Mouse (Mus musculus) ES-CJ7 (cell line): ENCODE measurements around the gene Ttn.

ENCODE experiments used
- DNase-seq: peaks from one replicate; pipeline ENCODE4 v3.0.0; 2011; ENCODE audit warnings: low read depth, low spot score

Ttn gene

DNA sequence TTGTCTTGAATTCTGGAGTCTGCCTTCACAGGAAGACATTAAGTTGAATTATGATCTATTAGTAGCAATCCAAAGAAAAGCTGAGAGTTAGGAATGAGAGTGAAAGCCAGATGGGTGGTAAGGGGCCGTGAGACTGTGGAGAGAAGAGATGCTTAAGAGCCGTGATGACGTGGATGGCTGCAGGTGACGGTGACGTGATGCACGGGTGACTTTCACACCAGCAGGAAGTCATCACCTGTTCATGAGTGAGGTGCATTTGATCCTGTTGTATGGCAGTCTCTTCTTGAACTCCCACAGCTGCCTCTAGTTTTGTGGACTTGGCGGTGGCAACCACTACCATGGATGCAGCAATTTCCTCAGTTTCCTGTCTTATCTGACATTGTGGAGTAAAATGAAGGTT lies 16.8 kb downstream of the Ttn start:
- no peak for DNase-seq

DNA sequence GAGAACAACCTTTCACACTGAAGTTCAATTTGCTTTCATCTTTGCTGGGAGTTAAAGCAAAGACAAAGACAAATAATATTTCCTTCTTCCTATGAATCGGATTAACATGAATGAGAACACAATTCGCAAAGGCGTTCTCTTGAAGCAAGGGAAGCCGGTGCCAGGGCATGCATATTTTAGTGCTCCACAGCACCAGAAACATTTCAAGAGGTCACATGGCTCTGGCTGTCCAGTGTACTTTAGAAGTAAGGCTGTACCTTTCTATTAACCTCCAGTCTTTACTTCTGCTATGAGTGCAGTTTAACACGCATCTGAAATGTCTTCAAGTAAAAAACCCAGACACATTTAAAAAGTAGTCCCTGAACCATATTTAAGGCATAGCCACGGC lies 20.3 kb downstream of the Ttn start:
- no peak for DNase-seq

DNA sequence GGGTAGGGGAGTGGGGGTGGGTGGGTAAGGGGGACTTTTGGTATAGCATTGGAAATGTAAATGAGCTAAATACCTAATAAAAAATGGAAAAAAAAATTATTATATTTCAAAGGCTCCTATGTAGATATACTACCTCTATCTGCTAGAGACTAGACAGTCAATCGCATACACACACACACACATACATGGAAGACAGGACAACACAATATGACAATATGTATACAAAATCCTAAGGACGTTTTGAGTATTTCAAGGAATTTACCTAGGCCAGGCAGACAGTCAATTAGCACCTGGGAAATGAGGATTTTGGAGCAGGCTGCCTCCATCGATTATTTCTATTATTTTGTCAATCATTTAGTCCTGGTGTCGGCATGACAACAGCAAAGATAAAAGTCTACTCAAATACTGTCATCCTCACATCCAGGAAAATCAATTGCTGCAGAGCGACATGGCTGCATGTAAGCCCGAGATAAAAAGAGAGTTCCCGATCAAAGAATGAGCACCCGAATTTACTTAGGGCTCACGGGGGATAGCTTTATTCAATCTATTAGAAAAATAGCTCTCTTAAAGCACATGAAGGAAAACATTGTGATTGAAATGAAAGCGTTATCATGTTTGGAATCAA lies 20.8 kb downstream of the Ttn start:
- no peak for DNase-seq

DNA sequence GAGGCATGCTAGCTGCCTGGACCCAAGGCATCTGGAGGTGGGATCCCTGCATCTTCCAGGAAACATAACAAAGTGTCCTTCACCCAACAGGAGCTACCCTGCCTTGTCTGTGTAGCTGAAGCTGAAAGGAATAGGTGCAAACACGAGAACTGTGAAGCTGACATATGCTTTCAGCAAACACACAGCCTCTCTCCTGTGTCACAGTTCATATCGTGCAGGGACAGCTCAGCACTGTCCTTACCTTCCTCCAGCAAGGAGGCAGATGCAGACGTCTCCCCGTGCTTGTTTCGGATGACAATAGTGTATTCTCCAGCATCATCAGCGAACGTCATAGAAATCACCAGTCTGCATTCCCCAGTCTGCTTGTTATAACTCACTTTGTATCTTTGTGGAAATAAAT lies 32.6 kb downstream of the Ttn start:
- DNase-seq: no peak

DNA sequence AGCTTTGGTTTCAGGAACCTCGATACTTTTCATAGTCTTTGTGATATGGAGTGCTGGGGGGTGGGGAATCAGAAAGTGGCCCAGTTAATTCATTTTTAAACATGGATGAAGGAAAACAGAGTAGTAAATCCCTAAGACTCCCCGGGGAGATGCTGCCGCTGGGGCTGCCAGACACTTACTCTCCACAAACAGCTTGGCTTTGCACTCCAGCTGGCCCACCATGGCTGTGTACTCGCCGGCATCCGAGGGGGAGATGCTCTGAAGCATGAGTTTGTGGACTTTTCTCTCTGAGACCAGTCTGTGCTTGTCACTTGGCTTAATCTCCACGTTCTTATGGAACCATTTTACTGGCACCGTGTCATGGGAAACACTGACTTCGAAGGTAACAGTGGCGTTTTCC lies 43.8 kb downstream of the Ttn start:
- DNase-seq: no peak

DNA sequence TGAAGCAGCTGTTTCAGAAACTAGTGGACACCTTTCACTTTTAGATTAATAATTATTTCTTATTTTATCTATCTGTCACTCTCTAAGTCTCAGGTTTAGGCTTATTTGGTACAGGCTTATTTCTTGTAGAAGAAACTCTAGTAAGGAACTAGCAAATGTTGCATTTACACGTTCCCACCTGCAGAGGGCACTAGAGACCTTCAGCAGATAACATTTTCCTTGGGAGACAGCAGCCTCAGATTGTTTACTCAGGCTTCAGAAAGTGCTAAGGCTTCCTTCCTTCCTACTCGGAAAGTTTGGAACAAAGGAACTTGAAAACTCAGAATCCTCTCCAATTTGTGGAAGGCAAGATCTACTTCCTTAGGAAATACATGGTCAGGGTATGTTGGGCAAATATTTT lies 52.6 kb downstream of the Ttn start:
- peak; percentile 76 for DNase-seq

DNA sequence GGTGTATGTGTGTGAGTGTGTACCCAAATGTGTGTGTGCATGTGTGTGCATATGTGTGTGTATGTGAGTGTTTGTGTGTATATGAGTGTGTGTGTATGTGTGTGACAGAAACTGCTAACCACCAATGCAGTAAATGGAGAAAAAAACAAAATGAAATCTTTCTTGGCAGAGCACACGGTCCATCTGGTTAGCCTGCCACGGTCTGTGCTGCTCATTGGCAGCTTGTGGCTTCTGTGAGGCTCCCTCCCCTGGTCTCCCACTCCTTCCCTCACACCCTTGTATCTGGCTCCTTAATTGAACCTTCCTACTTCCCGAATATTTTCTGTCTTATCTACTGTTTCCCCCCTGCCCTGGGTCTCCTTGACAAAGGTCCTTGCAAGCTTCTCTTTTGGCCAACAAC lies 53.5 kb downstream of the Ttn start:
- no peak for DNase-seq

DNA sequence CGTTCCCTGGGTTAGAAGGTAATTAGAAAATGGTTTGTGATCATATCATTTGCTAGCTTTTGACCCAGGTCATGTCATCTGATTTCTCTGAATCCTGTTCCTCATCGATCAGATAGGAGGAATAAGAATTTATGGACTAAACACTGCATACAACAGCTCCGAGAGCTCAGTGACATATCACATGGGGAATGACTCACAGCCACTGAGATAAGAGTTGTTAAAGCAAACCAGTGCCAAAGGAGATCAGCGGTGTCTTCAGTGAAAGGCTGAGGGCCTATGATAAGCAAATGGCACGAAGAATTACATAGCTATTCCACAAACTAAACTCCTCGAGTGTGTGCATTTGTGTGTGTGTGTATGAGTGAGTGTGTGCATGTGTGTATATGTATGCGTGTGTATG lies 54.0 kb downstream of the Ttn start:
- DNase-seq: no peak

DNA sequence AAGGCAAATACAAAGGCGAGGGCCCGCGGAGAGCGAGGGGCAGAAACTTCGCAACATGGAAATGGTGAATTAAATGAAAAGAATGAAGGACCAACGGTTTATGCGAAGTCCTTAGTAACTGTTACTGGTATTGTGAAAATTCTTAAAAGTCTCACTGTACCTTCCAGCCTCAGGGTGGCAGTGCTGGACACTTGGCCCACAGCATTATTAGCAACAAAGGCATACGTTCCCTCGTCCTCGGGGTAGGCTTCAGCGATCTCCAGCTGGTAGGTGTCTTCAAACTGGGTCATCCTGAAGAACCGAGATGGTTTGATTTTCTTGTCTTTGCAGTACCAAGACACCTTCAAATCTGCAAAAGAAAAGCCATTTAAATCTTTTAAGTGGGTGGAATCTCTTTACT lies 55.4 kb downstream of the Ttn start:
- DNase-seq: peak; percentile 6

DNA sequence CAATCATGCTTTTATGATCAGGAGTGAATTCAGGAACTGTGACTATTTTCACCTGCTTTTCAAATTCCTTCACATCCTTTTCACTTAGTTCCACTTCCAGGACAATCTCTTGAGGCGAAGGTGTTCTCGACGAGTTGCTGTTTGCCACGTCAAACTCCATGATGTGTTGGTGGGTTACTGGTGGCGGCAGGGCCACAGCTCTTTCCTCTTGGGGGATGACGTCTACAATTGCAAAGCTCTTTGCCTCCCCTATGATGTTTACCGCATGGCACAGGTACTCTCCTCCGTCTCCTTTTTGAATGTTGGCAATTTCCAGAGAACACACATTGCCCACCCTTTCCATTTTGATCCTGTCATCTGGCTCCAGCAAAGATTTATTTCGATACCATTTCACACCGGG lies 67.4 kb downstream of the Ttn start:
- DNase-seq: no peak

DNA sequence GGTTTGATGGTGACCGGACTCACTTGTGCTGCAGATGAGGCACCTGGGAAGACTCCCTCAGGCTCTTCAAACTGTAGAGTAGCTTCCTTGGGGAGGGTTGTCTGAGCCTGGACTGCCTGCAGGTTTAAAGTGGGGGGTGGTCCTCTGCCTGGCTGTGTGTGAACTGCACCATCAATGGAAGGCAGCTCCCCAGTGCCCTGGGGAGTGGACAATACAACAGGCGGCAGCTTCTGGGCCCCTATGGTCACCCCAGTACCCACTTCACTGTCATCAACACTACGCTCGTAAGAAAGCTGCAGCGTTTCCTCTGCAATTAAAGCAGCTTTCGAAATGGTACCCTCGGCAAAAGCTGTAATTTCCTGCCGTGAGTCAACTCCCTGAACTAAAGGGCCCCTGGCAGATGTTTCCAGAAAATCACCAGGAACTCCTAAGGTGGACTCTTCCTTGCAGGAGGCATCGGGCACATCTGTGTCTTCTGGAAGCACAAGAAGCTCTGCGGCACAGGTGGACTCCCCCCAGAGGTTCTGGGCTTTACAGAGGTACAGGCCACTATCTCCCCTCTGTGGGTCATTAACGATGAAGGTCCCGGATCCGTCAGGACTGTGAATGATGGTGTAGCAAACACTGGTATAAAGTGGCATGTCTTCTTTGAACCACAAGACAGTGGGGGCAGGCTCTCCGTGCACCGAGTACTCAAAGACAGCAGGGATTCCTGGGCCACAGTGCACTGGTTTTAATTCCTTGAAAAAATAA lies 73.5 kb downstream of the Ttn start:
- no peak for DNase-seq

DNA sequence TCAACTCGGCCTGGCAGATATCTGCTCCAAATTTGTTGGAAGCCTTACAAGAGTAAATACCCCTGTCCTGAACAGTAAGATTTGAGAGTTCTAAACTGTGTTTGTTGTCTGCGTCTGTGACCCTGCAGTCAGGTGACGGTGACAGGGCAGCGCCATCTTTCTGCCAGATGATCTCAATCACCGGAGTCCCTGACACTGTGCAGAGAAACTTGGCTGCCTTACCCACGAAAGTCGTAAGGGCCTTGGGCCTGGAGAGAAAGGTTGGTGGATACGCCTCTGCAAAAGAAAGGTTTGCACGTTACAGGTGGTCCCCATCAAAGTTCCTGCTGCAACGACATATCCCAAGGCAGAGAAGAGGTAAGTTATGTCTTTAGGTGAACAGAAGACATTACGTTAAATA lies 79.0 kb downstream of the Ttn start:
- no peak for DNase-seq

DNA sequence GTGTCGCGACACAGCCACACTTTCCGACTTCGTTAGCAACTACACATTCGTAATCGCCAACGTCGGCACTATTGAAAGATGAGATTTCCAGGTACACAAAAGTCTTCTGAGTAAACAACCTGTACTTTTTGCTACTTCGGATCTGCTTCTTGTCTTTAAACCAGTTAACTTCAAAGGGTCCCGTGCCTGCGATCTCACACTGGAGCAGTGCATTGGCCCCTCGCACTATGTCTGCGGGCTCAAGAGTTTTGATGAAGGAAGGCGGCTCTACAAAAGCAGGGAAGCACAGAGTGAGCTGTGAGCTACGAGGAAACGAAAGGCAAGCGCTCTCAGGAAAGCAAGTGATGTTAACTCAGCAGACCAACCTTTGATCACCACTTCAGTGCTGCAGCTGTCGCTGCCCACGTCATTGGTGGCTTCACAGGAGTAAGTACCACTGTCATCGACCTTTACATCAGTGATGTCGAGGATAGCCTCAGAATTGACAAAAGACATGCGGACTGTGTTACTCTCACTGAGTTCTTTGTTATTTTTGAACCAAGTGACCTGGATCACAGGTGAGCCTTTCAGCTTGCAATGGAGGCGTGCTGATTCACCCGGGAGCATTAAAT lies 80.8 kb downstream of the Ttn start:
- DNase-seq: no peak

DNA sequence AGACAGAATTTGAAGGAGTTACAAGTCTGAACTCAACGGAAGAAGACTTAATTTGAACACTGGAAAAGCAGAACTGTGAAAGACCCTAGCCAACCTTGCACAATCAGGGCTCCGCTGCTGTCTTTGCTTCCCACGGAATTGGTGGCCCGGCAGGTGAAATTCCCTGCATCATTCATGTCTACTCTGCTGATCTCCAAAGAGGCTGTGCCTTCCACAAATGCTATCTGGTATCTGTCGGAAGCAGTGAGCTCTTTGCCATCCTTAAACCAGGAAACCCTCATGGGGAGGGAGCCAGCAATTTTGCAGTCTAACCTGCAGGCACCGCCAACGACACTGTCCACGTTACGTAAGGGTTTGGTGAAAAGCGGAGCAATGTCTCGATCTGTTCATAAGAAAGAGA lies 82.5 kb downstream of the Ttn start:
- DNase-seq: no peak

DNA sequence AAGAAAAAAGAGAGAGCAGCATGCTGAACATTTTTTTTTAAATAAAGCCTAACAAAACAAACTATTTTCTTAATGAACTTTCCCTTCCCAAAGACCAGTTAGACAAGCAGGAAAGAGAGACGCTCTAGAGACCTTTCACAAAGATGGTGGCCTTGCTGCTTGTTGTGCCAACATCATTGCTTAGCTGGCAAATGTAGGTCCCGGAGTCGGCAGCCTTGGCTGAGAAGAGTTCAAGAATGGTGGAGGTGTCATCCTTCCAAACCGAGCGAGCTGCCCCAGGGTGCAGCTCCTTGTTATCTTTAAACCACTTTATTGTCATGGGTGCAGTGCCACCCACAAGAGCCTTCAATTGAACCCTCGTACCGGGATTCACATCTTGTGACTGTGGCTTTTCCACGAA lies 85.4 kb downstream of the Ttn start:
- no peak for DNase-seq

DNA sequence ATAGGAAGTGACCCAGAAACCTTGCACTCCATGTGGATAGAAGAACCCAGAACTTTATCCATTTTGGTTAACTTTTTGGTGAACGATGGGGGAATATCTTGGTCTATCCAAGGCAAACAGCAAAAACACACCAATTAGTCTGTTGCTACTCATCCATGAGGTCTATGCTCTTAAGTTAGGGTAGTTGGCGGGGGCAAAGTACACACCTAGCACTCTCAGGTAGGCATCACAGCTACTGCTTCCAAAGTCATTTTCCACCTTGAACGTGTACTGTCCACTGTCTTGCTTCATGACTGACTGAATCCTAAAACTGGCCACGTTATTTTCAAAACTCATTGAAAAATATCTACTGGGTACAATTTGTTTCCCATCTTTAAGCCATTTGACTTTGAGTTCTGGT lies 87.0 kb downstream of the Ttn start:
- no peak for DNase-seq

DNA sequence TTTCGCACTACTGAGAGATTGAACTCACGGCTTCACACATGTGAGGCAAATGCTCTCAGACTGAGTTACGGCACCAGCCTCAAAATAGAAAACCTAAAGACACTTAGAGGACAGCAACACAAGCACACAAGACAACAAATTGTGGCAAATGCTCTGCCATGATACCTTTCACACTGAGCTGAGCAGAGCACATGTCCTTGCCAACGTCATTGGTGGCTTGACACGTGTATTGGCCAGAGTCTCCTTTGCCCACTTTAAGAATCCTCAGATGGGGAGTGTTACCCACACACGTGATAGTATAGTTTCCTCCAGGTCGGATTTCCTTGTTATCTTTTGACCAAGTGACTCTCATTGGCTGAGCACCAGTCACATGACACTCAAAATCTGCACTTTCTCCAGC lies 93.6 kb downstream of the Ttn start:
- no peak for DNase-seq

DNA sequence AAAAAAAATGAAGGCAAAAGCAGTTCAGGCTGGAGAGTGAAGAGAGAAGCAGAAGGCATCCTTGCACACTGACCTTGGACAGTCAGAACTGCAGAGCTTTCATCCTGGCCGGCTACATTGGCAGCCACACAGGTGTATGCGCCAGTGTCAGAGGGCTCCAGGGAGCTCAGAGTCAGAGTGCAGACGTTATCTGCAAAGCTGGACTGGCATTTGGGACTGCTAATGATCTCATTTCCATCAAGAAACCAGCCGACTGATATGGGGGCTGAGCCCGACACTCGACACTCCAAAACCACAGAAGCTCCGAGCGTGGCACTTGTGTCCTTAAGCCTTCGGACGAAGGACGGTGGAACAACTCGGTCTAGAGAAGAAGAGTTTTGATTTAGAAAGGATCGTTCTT lies 96.5 kb downstream of the Ttn start:
- DNase-seq: no peak

DNA sequence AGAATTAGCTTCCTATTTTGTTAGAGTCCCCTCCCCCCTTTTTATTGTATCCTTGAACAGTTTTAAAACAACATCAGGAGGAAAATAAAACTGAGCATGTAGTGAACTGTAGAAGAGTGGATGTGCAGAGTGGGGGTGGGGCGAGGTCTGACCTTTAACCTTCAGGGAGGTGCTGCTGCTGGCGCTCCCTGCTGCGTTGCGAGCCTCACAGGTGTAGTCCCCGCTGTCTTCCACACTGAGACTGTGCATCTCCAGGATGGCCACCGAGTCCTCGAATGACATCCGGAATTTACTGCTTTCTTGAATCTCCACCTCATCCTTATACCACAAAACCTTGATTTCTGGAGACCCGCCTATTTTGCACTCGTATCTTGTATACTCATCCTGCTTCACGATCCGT lies 100.9 kb downstream of the Ttn start:
- peak; percentile 31 for DNase-seq

DNA sequence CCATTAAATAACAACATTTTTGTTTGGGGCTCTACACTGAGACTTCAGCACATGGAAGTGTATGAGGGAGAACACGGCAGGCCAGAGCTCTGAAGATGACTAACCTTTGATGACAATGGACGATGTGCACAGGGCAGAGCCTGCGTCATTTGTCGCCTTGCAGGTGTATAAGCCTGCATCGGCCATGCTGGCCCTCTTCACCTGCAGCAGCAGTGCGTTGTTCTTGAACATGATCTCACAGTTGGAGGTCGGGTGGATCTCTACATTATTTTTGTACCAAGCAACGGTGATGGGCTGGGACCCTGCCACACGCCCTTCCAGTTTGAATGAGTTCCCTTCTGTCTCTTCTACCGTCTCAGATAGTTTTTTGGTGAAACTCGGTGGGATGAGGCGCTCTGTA lies 106.8 kb downstream of the Ttn start:
- no peak for DNase-seq

DNA sequence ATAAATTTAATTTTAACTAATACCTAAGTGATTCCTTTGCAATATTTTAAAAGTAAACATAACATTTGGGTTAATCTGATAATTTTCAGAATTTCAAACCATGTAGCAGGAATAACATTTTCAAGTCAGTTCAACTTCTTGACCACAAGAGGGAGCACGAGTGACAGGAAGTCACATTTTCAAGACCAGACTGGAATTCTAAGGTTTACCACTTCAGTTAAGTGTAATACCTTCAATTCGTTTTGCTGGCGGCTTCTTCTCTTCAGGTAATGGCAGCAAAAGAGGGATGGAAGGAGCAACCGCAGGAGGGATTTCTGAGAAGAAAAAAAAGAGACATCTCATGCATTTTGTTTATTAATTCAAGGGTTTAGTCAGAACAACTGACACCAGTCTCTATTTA lies 115.4 kb downstream of the Ttn start:
- DNase-seq: peak; percentile 82

DNA sequence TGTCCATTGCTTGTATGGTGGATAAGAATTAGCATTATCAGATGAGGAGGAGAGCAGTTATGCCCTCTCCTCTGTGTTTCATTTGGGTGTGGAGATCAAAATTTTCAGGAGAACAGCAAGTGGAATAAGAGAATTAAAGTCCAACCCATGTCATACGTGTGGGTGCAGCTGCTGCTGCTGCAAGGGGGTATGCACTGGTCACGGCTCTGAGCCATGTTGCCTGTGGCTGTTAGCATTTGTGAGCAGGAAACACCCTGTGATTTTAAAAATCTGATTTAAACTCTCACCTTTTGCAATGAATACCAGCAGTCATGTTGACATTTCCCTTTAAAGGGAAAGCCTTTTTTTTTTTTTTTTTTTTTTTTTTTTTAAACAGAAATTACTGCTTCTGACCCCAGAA lies 116.8 kb downstream of the Ttn start:
- no peak for DNase-seq

DNA sequence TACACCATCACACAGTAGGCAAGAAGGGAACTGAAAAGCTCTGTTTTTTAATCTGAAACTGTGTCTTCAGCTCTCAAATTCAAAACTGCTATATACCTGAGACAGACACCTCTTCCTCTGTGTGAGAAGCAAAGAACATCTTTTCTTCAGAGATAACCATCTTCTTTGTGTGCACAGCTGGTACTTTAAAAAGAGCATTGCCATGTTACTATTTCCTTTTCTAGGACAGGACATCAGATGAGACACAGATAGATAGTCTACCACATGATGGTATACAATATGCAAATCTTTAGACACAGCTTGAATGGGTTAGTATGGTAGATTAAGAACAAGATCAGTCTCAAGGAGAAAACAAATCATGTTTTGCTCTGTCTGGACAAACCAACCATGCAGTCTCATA lies 121.0 kb downstream of the Ttn start:
- DNase-seq: no peak
